Mouse (Mus musculus) layer of hippocampus, adult 9-10 months (tissue): ENCODE measurements at regions not wholly inside any gene's neighbourhood (a gene's known extent, or its start where the extent isn't known, plus 50 kb on each side); places are given as distances from the start of the nearest gene placed in this dataset.

Source experiments
- DNase-seq: peaks from one replicate; pipeline ENCODE4 v3.0.0; 2022; ENCODE audit warnings: low spot score

DNA sequence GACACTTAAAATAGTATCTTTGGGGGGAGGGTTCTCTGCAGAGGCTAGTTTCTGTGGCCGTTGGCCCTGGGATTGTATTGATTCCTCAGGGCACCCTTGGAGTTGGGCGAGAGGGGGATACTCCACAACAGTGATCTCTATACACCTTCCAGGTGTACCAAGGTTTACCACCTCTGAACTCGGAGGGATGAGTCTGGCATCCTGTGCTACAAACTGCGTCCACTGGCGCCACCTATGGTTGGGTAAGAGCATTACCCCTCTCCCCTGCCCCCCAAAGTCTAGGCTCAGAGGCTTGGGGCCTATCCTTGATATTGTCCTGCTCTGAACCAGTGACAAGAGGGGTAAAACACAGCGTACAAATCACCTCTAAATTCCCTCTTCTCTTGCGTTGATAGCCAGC is 62.2 kb downstream of the Gm17728 start:
- no peak for DNase-seq

DNA sequence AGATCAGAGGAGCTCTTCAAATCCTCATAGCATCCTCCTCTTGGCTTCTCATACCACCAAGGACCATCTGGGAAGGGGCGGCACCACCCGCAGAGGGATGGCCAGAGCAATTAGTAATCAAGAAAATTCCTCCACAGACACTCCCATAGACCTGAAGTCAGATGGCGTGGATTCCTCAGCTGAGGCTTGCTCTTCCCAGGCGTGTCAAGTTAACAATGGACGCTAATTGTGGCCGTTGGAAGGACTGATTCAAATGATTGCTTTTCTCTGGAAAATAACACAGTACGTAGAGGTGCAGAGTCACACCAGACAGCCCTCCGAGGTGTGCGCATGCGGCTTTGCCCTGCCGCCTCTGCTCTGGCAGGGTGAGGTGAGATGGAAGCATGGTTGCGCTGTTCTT is 62.7 kb downstream of the Gm17728 start:
- no peak for DNase-seq

DNA sequence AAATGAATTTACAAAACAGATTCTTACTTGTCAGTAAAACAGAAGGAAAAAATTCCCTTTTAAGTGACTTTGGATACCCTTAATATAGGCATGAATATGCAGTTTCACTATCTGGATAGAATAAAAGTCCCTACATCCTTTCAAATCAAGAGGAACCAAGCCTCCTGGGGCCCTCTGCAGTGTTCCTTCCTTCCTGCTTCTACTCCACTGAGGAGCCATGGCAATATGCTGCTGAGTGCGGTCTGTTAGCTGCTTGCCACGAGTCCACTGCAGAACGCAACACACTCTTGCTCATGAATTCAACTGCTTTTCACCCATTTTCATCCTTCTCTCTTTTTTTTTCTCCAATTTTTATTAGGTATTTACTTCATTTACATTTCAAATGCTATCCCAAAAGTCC is 107.5 kb downstream of the Gm17728 start:
- DNase-seq: no peak

DNA sequence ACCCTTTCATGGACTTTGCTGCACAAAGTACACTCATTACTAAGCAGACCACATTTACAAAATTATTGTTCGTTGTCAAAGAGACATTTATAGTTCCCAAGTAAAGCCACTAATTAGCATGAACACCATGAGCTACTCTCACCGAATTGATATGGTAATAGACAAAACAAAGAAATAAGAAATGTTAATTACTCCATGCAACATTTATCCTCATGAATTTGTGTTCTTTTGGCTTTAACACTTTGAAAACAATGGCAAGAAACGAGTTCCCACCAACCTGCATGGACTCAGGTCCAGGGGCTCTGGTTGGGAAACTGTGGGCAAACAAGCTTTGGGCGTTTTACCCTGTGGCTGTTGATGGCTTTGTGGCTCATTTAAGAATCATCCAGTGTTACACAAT is 114.2 kb downstream of the Gm17728 start:
- DNase-seq: no peak

DNA sequence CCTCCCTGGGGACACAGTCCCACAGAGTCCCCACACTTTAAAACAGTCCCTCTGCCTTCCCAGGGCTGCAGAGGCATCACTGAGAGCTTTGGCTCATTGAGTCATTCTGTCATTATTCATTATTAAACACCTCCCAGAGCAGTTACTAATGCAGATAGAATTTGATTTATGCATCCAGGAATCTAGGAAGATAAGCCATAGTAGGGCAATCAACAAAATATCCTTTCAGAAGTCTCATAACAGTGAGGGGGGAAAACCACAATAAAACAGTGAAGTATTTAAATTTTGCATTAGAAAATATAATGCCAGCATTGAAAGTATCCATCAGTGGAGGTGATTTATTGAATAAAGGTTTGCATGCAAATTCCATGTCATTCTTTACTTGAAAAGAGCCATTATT is 116.5 kb downstream of the Gm17728 start:
- no peak for DNase-seq

DNA sequence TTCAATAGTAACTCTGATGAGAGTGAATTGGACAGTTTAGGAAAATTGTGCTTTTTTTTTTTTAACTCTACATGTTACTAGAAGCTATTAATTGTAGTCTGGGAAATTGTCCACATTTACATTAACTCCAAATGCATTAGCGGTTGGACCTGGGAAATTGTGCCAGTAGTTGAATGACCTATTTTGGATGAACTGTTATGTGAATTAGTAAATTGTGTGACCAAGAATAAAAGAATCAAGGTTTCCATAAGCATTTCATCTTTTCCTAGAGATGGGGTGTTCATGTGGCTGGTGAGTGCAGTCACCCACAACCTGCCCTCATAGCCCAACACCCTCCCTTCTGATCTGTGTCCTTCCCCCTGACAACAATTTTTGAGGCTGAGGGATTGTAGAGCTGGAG is 118.3 kb downstream of the Gm17728 start:
- no peak for DNase-seq

DNA sequence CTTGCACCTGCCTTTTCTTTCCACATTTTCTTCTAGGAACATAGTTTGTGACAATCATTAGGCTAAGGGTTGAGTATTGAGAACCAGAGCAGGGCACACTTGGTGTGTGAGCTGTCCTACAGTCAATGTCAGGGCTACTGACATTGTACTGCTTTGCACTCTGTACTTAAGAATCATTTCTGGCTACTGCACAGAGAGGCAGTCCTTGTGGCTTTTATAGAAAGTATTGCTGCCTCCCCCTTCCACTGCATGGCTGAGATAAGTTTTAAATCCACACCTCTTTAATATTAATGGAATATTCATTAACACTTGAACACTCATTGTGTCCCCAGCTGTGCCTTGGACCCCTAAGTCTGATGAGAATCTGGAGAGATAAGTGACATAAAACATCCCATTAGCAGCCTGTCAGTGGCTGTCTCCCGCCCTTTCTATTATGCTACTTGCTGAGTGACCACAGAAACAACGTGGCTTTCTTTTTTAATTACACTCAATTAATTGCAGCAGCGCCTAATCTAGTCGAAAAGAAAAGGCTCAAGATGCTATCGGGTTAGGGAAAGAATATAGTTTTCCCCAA is 121.5 kb downstream of the Gm17728 start:
- DNase-seq: no peak

DNA sequence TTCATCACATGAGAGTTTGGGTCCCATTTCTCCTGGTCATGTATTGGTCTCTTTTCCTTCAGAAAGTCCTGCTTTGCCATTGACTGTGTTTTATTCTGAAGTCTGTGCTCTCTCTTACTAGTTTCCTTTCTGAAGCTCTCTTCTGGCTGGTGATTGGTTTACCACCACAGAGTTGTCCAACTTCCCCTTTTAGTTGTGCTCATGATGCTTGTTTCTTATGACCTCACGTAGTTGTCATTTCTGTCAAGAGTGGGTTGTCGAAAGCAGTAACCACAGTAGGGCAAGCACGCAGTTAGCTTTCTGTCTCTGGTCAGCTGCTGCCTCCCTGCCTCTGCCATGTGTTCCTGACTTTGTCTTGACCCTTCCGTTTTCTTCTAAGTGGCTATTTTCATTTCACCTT is 112.0 kb downstream of the Pabpc6 start:
- DNase-seq: no peak

DNA sequence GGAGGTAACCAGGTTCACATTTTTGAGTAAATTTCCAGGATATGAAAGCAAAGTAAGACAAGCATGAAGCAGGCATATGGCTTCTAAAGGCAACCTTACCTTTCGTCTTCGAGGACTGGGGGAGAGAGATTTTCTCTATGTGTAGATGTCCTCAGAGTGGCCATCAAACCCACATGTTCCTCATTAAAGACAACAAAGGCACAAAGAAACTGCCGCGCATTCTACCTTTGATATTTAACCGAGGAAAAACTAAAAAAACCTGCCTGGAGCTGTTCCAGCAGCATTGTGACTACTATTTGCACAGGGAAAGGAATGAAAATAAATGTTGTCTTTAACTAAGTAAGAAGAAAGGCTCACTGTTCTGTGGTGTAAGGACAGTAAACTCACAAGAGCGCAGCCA is 102.7 kb downstream of the Pabpc6 start:
- DNase-seq: no peak

DNA sequence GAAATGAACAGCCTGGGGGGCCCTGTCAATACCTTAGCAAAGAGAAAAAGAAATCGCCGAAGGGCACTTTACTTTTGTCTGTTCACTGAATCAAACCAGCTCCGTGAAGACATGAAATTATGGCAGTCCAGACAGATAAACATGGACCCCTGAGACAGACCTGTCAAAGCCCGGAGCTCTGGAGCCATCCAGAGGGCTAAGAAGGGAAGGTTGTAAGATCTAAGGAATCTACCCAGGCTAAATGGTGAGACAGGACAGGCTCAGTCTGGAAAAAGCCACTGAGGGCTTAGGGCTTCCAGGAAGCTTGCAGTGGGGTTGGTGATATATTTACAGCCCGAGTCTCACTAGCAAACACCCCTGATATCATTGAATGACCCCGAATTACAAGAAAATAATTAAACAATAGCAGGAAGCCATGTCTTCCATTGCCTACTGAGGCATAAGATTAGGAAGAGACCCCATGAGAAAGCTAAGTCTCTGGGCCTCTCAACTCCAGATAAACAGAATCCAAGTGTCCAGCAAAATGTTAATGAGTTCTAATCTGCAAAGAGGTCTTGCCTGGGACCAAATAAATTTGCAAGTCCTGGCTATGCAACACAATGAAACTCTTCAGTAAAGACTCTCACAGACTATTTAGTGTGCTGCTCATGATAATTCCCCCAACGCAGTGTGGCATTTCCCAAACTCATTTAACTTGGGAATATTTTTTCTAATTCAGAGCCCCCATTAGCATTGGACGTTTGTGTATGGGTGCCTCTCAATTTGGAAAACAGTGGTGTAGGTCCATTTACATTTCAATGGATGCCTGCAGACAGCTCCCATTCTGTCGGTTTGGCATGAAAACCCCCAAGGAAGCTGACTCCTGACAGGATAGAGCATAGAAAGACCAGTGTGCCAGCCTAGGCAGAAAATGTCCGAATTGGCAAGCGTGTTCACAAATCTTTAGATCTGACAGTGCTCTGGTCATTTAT is 89.8 kb downstream of the Pabpc6 start:
- DNase-seq: peak; percentile 29

DNA sequence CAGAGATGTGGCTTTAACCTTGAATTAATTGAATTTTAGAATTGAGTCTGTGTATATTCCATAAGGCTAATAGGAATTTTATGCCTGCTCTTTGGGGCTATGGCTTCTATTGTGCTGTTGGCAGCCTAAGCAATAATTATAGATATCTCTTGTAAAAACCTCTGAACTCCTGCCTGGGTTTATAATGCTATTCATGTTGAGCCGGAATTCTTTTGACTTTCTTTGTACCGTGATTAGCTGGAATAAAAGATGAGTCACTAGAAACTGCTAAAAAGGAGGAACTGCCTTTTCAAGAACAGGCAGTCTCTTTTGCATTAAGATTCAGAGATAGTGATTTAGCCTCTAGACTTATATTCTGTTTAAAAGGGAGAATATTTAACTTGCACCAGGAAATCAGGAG is 71.4 kb downstream of the Pabpc6 start:
- no peak for DNase-seq

DNA sequence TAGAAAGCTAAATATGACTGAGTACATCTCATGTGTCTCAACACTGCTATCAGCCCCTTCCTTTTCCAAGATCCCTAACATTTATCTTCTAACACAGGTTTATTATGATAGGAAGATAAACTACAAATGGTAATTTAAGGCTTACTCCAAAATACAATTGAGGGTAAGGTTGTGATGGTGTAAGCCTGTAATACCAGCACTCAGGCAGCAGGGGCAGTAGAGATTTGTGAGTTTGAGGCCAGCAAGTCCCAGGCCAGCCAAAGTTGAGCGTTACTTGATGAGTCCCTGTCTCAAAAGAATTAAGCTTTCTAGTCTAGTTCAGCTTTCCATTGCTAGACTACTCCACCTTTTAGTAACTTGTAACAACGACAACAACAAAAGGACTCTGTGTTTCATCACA is 69.1 kb downstream of the Pabpc6 start:
- no peak for DNase-seq
